Mouse (Mus musculus): ENCODE results near the gene Rcc2. TPM values are rescaled to one million over a fixed set of nuclear protein-coding genes. Genes with fewer than 3 reads are reported as not detected.
A peak's percentile ranks its signal among the peaks of the same experiment; 100 is the strongest.

Rcc2 gene
- total and polyA plus RNA-seq, 3 experiments: 187 to 348 (median 249) TPM

DNA sequence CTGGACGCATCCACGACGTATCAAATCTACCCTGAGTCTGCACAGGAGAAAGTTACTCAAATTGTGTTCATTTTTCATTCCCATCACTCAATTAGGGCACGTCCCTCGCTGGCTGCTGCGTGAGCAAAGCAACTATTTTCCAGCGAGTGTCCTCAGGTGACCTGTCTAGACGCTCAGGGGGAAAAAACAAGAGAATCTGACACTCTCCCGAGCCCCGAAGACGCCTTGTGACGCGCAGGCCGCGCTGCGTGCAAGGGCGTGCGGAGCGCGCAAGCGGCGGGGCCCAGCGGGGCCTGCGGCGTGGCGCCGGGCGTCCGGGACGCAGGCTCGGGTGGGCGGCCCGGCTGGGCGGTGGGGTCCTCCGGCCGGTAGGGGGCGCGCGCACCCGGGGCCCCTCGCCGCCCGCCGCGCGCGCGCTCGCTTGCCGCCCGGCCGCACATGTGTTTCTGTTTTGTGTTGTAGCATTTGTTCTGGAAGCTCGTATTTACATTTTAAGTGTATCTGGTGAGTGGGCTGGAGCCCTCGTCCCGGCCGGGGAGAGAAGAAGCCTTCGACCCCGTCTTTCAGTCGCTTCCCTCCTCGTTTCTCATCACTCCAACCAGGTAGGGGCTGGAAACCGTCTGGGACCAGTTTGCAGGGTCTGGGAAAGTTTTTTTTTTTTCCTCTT, 841 bp downstream of the Rcc2 start:
- Histone ChIP-seq H3K27ac (ENCODE audit: insufficient read depth, low read depth) (peak overlapping the region; percentile 99), H3K27me3 (replicated peaks) (no peaks in the 10 kb centered on the region), H3K4me2 (ENCODE audit: insufficient read depth, low read depth, poor library complexity, severe bottlenecking) (peak overlapping the region; percentile 66), H3K79me2 (replicated peaks; ENCODE audit: control insufficient read depth, extremely low read depth, insufficient read depth, poor library complexity, severe bottlenecking) (peaks cover 44% of the 10 kb centered on the region), H3K36me3 (replicated peaks in 1 of 2; ENCODE audit: control insufficient read depth in 1 of 2, insufficient read depth in 1 of 2, low read length in 1 of 2) (peaks cover 21 to 33% of the 10 kb centered on the region in 2 experiments), H3K4me1 (ENCODE audit: control insufficient read depth in 1 of 2, insufficient read depth in 2 of 2) (peaks cover 18 to 53% of the 10 kb centered on the region in 2 experiments), H3K4me3 (replicated peaks in 1 of 3; ENCODE audit: low read depth in 2 of 3, low read length in 2 of 3, poor library complexity in 1 of 3) (peak overlapping the region; percentile 63 to 95 (median 81)), H3K9me3 (replicated peaks; ENCODE audit: low read length) (no peaks in the 10 kb centered on the region), H3K9ac (ENCODE audit: insufficient read depth, low read depth) (peak overlapping the region; percentile 92)
- peak; percentile 75 for DNase-seq (ENCODE audit: extremely low read depth)
- in situ Hi-C loops (cut with MboI; ENCODE audit: low pct_ligation_motif_present, low pct_unique_long_range_greater_than_20kb, low sequenced_read_pairs) (no loop called here), dilution Hi-C loops (cut with MboI; ENCODE audit: extremely low pct_ligation_motif_present, extremely low pct_unique_long_range_greater_than_20kb, low sequenced_read_pairs) (no loop called here)
- TF ChIP-seq KAT2A (IDR thresholded peaks at IDR 0.05; ENCODE audit: insufficient replicate concordance, low read length) (peak; percentile 49; the same call in 1 of the 2 replicates), UBTF (IDR thresholded peaks at IDR 0.05; ENCODE audit: low read depth, low read length) (peak; percentile 60; the same call in 1 of the 2 replicates), USF1 (IDR thresholded peaks at IDR 0.05; ENCODE audit: low read depth, low read length) (no peak), CHD1 (IDR thresholded peaks at IDR 0.05; ENCODE audit: low read depth, low read length) (peak; percentile 95), RAD21 (IDR thresholded peaks at IDR 0.05; ENCODE audit: low read depth, low read length) (no peak), JUND (conservative IDR thresholded peaks at IDR 0.05; ENCODE audit: low read depth, low read length) (no peak), MAX (IDR thresholded peaks at IDR 0.05; ENCODE audit: low read length) (peak; percentile 33), POLR2AphosphoS2 (IDR thresholded peaks at IDR 0.05; ENCODE audit: low read depth, low read length) (no peak), MYC (IDR thresholded peaks at IDR 0.05; ENCODE audit: low read depth, low read length) (0 out of 2 replicates have a peak, but pooled peaks have one; percentile 6), ZMIZ1 (IDR thresholded peaks at IDR 0.05; ENCODE audit: low read depth, low read length) (peak; percentile 69; the same call in 1 of the 2 replicates), USF2 (conservative IDR thresholded peaks at IDR 0.05; ENCODE audit: low read depth, low read length) (no peak), CTCF (conservative IDR thresholded peaks at IDR 0.05 in 1 of 2, IDR thresholded peaks at IDR 0.05 in 1 of 2; ENCODE audit: low read depth in 2 of 2, low read length in 2 of 2) (peak in 1 of 2 experiments; percentile 55; a peak in 1 of 4 replicates), PAX5 (IDR thresholded peaks at IDR 0.05; ENCODE audit: low read length) (no peak), RCOR1 (conservative IDR thresholded peaks at IDR 0.05; ENCODE audit: low read depth, low read length) (no peak), MEF2A (IDR thresholded peaks at IDR 0.05; ENCODE audit: borderline replicate concordance, low read depth, low read length) (peak; percentile 62), ZC3H11A (IDR thresholded peaks at IDR 0.05; ENCODE audit: low read depth, low read length) (no peak), TCF12 (IDR thresholded peaks at IDR 0.05; ENCODE audit: low read depth, low read length) (peak; percentile 87), SIN3A (IDR thresholded peaks at IDR 0.05; ENCODE audit: low read length) (peak; percentile 80), MAFK (IDR thresholded peaks at IDR 0.05; ENCODE audit: insufficient replicate concordance, low read length) (no peak), JUN (IDR thresholded peaks at IDR 0.05; ENCODE audit: insufficient read depth, low read depth, low read length) (no peak), ELF1 (IDR thresholded peaks at IDR 0.05; ENCODE audit: low read depth, low read length) (no peak; the same call in 1 of the 2 replicates), POLR2A (IDR thresholded peaks at IDR 0.05; ENCODE audit: low read depth, low read length) (peak; percentile 76), GABPA (IDR thresholded peaks at IDR 0.05; ENCODE audit: insufficient replicate concordance, low read depth, low read length) (no peak), ZNF384 (IDR thresholded peaks at IDR 0.05; ENCODE audit: low read depth, low read length) (no peak), CHD2 (IDR thresholded peaks at IDR 0.05; ENCODE audit: low read length) (no peak), ETS1 (conservative IDR thresholded peaks at IDR 0.05; ENCODE audit: low read depth, low read length) (0 out of 2 replicates have a peak, but pooled peaks have one; percentile 29), MXI1 (IDR thresholded peaks at IDR 0.05; ENCODE audit: low read depth, low read length) (peak; percentile 79; the same call in 1 of the 2 replicates), HCFC1 (IDR thresholded peaks at IDR 0.05; ENCODE audit: low read depth, low read length) (0 out of 2 replicates have a peak, but pooled peaks have one; percentile 29), EP300 (IDR thresholded peaks at IDR 0.05; ENCODE audit: low read length) (no peak), BHLHE40 (IDR thresholded peaks at IDR 0.05; ENCODE audit: low read depth, low read length) (peak; percentile 88), NRF1 (IDR thresholded peaks at IDR 0.05; ENCODE audit: low read depth, low read length) (peak; percentile 71), IRF4 (IDR thresholded peaks at IDR 0.05; ENCODE audit: low read depth, low read length) (no peak), SMC3 (IDR thresholded peaks at IDR 0.05; ENCODE audit: low read depth, low read length) (no peak), NELFE (IDR thresholded peaks at IDR 0.05; ENCODE audit: low read depth, low read length) (peak; percentile 43; the same call in 1 of the 2 replicates), MAZ (IDR thresholded peaks at IDR 0.05; ENCODE audit: low read depth, low read length) (no peak), E2F4 (IDR thresholded peaks at IDR 0.05; ENCODE audit: insufficient replicate concordance, low read depth, low read length) (no peak), TBP (conservative IDR thresholded peaks at IDR 0.05; ENCODE audit: low read depth, low read length) (0 out of 2 replicates have a peak, but pooled peaks have one; percentile 68), ZKSCAN1 (IDR thresholded peaks at IDR 0.05; ENCODE audit: borderline replicate concordance, low read depth, low read length) (no peak)
